Mouse (Mus musculus) MN1 (cell line): Measurements from ENCODE around the gene Unc80.
"Not testable (repeated sequence)": the region's sequence is repeated elsewhere in the genome, so short reads cannot be mapped to it uniquely, and the experiment has no call there.

Experiments
- DNase-seq: peaks from one replicate; pipeline ENCODE4 v3.0.0-alpha.2; 2016; ENCODE audit warnings: low spot score

The Unc80 gene

DNA sequence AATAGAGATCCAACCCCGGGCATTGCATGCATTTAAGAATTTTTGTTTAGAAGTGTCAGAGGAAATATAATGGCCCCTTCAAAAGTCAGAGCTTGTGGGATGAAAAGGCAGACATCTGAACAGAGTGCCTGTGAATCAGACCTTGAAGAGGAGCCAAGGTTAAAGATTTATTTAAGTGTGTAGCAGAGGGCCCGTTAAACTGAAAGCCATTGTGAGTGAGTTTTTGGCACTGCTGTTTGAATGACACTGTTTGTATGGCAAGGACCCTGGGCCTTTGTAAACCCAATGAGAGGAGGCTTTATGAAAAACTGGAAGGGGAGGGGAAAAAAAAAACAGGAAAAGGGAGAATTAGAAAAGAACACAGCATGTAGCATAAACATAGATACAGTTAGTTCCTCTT lies 170.0 kb downstream of the Unc80 start:
- no peak for DNase-seq

GRCm38 (mm10) chr1:66646894-66647293 lies 178.7 kb downstream of the Unc80 start:
- no peak for DNase-seq

DNA sequence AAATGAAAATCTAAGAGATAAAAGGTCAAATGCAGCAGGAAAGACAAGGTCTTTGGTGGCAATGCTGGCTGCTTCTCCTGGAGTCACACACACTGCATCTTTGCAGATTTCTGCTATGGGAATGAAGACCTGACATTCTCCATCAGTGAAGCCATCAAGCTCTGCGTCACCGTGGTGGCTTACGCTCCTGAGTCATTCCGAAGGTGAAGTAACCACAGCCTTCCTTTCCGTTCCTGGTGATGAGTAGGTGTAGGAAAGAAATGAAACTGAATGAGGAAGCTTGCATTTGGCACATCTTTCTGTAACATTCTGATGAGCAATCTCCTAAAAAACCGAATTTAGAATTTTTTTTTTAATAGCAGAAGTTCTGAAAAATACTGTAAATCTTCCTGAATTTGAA lies 181.4 kb downstream of the Unc80 start:
- DNase-seq: no peak

GRCm38 (mm10) chr1:66650006-66650405 lies 181.8 kb downstream of the Unc80 start:
- no peak for DNase-seq

DNA sequence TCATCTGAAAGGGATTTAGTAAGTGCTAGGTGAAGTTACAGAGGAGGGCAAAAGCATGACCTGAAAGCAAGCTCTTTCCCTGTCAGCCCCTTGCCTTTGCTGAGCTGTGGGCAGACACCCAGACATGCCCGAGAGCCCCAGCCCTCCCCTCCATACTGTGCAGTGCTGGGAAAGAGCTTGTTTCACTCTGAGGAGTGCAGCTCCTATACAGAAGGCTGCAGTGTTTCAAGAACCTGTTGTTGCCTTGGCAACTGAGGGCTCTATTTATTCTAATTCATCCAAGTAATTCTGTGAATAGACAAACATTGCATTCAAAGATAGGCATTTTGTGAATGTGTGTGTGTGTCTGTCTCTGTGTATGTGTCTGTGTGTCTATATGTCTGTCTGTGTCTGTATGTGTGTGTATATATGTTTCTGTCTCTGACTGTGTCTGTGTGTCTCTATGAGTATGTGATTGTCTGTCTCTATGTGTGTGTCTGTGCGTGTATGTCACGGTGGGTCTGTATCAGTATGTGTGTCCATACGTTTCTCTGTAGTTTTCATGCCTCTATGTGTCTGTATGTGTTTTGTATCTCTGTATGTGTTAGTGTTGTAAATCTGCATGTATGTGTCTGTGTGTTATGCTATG lies 187.1 kb downstream of the Unc80 start:
- peak; percentile 7 for DNase-seq

GRCm38 (mm10) chr1:66655747-66656119 lies 187.6 kb downstream of the Unc80 start:
- peak; percentile 52 for DNase-seq

- no peak for DNase-seq
Observed at GRCm38 (mm10) chr1:66671475-66671874, 203.3 kb downstream of the Unc80 start.

DNA sequence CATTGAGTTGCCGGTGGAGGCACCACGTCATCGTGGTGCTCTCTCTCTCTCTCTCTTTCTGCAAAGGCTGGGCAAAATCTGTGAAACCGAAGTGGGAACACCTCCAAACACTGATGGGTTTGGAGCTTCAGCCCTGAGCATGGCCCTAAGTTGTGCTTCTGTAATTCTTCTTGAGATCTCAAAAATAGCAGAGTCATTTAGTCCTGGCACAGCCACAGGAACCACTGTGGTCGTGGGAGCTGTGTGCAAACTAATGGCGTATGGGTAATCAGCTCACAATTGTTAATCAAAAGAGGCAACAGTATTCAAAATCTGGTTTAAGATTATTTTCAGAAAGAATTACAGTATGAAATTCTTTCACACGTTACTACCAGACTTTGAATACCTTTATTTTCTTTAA lies 204.6 kb downstream of the Unc80 start:
- DNase-seq: no peak

DNA sequence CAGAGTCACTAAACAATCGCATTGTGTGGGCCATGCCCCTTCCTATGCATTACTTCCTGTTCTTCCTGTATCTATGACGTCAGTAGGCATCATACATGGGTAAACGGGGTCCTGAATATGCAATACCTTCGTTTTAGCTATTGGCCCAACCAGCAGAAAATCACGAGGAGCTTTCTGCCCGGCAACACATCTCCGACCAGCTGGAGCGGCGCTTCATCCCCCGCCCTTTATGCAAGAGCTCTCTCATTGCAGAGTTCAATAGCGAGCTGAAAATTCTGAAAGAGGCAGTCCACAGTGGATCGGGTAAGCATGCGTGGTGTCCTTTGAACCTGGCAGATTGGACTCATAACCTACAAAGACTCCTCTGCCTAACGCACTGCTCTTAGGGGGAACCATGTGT lies 209.8 kb downstream of the Unc80 start:
- no peak for DNase-seq

GRCm38 (mm10) chr1:66678662-66679061 lies 210.5 kb downstream of the Unc80 start:
- no peak for DNase-seq

- DNase-seq: no peak
Observed at GRCm38 (mm10) chr1:66682974-66683373, 214.8 kb downstream of the Unc80 start.

DNA sequence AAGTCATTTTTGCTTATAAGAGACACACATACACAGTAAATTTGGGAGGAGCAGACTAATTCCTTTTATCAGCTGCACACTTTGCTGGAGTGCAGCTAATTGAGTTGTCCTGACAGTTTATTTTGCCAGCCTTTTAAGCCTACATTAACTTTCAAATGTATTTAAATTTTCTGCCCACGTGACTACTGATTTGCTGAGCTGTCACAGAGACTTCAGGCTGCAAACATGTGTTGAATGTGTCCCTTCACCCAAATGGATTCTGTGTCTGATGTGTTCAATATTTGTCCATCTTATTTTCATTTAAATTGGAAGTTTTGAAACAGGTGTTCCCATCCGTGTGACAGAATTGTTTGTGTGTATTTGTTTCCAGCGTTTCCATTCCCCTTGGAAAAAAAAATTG lies 223.6 kb downstream of the Unc80 start:
- DNase-seq: no peak

- no peak for DNase-seq
Observed at GRCm38 (mm10) chr1:66692308-66692707, 224.1 kb downstream of the Unc80 start.

DNA sequence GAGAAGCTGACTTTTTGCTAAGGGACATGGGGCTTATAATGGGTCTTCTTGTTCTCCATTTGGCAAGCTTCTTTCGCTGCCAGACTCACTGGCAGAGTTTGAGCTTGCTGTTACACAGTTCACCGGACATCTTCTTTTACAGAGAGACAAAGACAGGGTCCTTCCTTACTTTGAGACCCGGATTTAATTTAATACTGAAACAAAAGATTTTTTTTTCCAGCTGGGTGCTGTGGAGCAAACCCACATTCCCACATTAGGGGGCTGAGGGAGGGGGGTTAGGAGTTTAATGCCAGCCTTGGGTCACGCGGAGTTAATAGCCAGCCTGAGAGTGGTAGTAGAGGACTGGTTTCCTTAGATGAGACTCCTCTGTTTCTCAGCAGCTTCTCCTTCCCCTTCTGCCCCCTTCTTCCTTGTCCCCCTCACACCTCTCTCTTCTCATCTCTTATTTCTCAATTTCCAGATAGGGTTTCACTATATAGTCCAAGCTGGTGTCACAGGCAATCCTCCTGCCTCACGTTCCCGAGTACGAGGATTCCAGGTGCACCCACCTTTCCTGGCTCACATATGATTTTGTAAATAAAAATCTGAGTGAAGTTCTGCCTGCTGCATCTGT lies 224.7 kb downstream of the Unc80 start:
- DNase-seq: no peak

- no peak for DNase-seq
Observed at GRCm38 (mm10) chr1:66694266-66694665, 226.1 kb downstream of the Unc80 start.

- no peak for DNase-seq
Observed at GRCm38 (mm10) chr1:66695296-66695695, 227.1 kb downstream of the Unc80 start.

DNA sequence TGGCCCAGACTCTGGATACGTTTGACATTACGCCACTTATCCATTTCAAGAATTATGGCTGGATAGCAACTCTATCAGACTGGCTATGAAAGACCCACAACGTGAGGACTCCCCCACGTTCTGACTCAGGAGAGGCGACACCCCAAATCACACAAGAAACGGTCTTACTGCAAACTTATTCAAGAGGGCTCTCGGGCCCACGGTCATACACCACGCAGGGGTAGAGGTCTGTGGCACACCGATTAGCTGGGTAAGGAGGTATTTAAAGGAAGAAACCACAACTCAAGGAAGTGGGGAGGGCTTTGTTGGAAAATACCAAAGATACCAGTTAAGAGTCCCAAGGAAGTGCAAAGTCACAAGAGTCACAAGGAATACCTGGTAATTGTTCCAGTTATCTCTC lies 231.5 kb downstream of the Unc80 start:
- not testable (repeated sequence) for DNase-seq

DNA sequence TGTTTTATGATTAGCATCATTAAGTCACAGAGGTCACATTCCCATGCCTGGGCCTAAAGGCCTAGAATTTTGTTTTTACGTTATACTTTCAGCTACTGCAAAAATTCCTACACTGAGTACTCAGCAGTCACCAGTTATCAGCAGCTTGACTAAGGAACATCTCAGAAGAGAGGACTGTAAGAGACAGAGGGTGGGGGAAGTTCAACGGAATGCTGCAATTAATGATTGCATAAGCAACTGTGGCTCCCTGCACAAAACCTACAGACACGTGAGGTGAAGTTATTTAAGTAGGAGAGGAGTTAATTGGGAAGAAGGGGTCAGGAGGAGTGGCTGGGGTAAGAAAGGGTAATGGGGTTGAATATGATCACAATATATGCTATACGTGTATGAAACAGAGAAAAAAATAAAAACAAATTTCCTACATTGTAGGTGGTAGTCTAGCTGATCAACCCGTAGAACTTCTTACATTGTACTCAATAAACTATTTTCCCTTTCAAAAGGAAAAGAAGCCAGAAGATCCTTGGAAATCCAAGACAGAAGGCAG lies 232.1 kb downstream of the Unc80 start:
- no peak for DNase-seq

GRCm38 (mm10) chr1:66700693-66701575 lies 232.8 kb downstream of the Unc80 start, which contains the start of gene Rpe:
Rpe (plus strand) TSS chr1:66700831.
- DNase-seq: peak; percentile 94

DNA sequence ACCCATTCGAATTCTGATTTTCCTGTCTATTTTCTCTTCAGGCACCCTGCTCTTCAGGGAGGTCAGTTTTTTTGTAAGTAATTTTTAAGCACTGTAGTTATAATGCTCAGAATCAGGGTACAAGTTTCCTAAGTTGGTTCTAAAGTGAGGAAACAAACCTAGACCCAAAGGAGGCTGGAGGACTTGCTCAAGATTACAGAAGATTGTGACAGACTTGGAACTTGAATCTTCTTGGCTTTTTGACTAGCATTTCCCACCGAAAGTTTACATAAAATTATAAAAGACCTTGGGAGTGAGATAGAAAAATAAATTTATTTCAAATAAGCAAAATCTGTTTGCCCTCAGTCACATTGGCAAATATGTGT lies 233.4 kb downstream of the Unc80 start:
- DNase-seq: no peak

DNA sequence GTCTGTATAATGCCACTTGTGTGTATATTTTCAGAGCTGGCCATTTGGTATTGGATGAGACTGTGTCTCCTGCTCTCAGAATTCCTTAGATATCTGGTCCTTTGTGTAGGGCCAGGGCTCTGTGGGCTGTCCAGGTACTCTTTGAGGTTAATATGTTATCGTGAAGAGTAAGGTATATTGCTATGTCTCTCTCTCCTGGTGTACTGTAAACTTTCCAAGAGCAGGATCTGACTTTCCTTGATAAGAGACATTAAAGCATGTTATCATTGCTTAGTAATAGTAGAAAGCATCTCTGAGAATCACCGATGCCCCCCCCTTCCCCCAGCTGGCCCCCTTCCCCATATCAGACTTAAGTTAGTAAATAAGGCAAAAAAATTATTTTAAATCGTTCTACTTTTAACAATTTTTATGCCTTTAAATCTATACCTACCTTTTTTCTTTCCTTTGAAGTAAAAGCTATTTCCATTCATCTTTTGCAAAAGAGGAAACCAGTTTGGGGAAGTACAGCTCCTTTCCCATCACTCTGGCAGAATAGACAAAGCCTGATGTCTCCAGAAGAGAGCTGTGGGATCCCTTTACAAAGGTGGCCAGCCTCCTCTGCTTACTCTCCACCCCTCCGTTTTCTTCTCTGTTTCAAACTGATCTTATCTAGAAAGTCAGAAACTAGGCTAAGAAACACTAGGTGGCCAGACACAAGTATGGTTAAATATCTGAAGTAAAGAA lies 234.6 kb downstream of the Unc80 start:
- DNase-seq: no peak

GRCm38 (mm10) chr1:66704523-66704922 lies 236.4 kb downstream of the Unc80 start:
- no peak for DNase-seq
